Mouse (Mus musculus) megakaryocyte-erythroid progenitor cell, adult 5-6 weeks (primary cell): ENCODE data around the gene Ephx1. TPM values are rescaled to one million over a fixed set of nuclear protein-coding genes. Genes with fewer than 3 reads are reported as not detected.

Experiments
- ATAC-seq: replicated peaks from 2 replicates; pipeline ENCODE4 v1.8.0; 2016; ENCODE audit warnings: mild to moderate bottlenecking, inconsistent platforms; ENCODE audit not compliant: severe bottlenecking, poor library complexity, low FRiP score, low TSS enrichment
- total RNA-seq, 2 experiments: library from RNA; stranded (forward) in 1 of 2; stranded (reverse) in 1 of 2; fragments of 200-1000, 215-1000 nt in 1 of 2; fragments of >200 nt in 1 of 2; fragmentation: Nextera tagmentation in 1 of 2; gene quantifications; 2 replicates each; pipeline ENCODE4 v1.2.3; 2014 to 2017

Gene Ephx1
- 4.5 TPM in 1 of 2 replicates, not detected in the other for total RNA-seq (2014; fragmentation: Nextera tagmentation)
- 0.57 TPM in 1 of 2 replicates, not detected in the other for total RNA-seq (2017)

DNA sequence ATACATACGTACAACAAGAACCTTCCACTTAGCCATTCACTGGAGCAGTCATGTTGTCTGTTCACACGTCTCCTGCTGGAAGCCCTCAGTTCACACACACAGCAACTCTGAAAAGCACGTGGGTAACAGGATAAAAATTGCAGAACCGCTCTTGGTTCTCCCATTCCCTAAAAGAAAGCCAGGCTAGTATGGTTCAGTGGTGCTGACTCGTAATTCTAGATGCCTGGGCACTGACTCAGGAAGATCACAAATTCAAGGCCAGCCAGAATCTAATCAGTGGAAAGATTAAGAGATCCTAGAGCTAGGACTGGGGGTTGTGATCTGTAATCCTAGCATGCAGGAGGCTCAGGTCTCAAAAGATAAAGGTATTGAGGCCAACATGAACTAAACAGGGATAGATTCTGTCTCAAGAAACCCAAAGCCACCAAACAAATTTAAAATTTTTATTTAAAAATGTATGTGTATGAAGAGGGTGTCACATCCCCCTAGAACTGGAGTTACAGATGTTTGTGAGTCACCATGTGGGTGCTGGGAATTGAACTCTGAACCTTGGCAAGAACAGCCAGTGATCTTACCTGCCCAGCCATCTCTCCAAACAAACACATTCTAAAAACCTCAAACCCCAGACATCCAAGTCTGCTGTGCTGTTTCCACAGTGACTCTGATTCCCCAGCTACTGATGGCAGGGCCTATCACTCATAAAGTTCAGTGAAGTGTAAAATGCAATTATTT, at the start of gene Ephx1:
Ephx1 (minus strand) TSS at position 149 of the 732 bp plus-strand sequence.
- ATAC-seq: peak; percentile 23; the same call in 1 of the 2 replicates

GRCm38 (mm10) chr1:181069671-181070070, 49.0 kb upstream of the Ephx1 start:
- ATAC-seq: no peak

DNA sequence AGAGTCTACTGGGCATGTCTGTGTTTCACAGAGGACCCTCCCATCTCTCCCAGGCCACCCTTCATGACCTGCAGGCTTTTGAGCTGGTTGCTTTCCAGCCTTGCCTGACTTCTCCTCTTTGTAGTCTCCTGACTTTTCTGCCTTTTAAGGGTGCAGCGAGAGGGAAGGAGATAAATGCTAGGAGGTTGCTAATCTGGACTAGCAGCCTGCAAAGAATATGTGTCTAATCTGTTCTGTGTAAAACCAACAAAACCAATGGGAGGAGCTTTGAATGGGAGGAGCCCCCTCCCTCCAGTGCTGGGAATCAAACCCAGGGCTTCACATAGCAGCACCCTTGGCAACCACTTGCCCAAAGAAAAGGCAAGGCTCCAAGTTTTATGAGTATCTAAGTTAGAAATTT, 47.6 kb upstream of the Ephx1 start:
- peak; percentile 56 for ATAC-seq

DNA sequence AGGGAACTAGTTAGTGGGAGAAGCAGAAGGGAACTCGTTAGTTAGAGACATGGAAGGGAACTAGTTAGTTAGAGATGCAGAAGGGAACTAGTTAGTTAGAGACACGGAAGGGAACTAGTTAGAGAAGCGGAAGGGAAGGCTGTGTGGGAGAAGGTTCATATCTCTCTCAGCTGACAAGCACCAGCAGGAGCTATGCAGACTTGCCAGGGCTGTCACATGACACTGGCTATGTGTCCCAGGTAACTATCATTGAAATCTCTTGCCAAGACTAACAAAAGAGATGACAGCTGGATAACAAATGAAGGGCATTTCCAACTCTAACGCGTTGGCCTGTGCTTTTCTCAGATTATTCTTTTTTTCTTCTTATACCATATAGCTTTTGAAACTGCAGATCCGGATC, 43.9 kb upstream of the Ephx1 start:
- ATAC-seq: no peak

GRCm38 (mm10) chr1:181063991-181064390, 43.3 kb upstream of the Ephx1 start:
- no peak for ATAC-seq

DNA sequence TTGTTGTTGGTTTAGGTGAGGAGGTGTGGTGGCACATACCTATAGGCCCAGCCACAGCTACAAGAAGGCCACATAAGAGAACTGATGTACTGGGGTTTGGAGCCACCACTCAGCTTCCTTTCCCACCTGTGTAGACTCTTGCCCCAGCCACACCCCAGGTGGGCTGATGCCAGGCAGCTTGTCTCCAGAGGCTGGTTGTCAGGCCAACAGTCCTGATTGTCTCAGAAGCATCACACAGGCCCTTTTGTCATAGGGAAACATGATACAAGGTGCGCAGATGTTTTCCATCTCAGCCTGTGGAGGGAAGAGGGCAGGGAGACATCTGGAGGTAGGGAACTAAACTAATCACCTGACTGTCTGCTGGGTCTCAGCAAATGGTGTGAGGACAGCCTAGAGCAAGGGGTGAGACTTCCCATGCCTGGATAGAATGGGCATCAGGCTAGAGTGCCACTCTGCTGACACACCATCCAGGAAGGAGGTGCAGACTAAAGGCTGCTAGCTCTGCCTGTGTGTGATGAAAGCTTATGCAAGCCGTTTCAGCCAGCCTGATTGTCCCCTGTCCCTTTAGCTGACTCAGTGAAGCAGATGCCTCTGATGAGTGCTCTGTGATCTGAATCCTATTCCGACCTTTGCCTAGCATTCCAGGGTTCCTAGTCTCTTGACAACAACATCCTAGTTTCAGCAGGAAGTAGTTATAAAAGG, 41.2 kb upstream of the Ephx1 start:
- ATAC-seq: no peak

DNA sequence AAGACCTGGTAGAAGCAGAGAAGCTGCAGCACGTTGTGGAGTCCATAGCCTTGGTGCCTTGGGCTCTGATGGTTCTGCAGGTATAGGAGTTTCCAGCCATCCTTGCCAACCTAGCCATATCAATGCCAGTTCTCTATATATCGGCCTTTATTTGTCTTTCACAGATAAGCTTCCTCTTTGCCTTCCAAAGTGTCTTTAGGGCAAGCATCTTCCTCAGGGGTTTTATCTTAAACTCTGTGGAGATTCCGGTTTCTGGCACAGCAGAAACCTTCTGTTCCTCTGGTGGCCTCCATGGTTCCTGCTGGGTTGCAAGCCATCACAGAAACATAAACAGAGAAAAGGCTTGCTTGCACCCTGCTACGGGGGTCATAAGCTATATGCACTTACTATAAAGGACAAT, 32.2 kb upstream of the Ephx1 start:
- no peak for ATAC-seq

GRCm38 (mm10) chr1:181050937-181051336, 30.2 kb upstream of the Ephx1 start, which contains the start of gene 9130409I23Rik:
Gene 9130409I23Rik, plus strand, starts transcription at chr1:181051237.
- ATAC-seq: no peak

DNA sequence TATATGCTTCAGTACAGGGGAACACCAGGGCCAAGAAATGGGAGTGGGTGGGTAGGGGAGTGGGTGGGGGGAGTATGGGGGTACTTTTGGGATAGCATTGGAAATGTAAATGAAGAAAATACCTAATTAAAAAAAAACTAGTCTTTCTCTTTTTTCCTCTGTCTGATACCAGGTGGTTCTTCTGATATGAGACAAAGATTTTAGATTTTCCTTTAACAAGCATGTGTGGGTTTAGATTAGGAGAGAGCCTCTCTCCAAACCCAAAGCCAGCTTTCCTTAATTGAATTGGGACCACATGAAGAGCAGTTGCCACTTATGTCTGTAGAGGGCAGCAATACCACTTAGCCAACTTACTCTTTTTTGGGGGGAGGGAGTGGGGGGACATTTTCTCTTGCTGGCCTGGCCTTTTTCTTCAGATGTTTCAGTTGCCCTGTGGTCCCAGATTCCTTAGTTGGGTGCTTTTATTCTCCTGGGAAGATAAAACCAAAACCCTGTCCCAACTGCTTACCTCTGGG, 28.7 kb upstream of the Ephx1 start:
- ATAC-seq: peak; percentile 90

GRCm38 (mm10) chr1:181047520-181047919, 26.8 kb upstream of the Ephx1 start:
- ATAC-seq: no peak

- peak; percentile 86 for ATAC-seq
Measured at GRCm38 (mm10) chr1:181039652-181040051, 18.9 kb upstream of the Ephx1 start.

DNA sequence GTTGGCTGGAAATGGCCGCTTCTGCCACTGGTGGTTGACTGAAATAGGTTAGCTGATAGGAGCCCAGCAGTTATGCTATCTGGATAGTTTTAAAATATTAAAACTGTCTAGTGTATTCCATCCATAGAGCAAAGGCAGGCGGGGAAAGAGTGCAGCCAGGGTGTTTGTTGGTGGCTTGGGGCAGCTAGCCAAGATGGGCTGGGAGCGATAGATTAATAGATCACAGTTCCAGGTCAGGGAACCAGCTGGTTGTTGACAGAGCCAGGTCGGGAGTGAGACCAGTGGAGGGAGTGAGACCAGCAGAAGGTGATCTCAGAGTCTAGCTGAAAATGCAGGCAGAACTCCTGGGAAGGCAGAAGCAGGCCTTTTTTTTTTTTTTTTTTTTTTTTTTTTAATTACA, 16.9 kb upstream of the Ephx1 start:
- ATAC-seq: peak; percentile 82

GRCm38 (mm10) chr1:181035015-181035778, 14.5 kb upstream of the Ephx1 start:
- peak; percentile 64 for ATAC-seq

GRCm38 (mm10) chr1:181022265-181022664, 1.6 kb upstream of the Ephx1 start:
- ATAC-seq: peak; percentile 97

DNA sequence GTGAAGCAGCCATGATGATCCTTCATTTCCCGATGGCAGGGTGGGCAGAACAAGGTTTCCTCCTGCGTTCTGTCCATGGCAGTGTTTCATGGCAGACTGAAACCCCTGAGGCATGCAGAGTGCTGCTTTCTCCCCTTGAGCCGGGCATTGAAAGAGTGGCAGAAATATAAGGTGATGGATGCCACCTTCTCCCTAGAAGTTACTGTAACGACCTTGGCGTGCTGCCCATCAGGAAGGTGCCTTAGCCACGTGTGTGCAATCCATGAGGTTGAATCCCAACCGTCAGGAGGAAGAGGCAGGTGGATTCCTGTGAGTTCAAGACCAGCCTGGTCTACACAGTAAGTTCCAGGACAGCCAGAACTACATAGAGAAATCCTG, 773 bp upstream of the Ephx1 start:
- no peak for ATAC-seq

- no peak for ATAC-seq
Measured at GRCm38 (mm10) chr1:181017890-181018420, 2.7 kb downstream of the Ephx1 start.

DNA sequence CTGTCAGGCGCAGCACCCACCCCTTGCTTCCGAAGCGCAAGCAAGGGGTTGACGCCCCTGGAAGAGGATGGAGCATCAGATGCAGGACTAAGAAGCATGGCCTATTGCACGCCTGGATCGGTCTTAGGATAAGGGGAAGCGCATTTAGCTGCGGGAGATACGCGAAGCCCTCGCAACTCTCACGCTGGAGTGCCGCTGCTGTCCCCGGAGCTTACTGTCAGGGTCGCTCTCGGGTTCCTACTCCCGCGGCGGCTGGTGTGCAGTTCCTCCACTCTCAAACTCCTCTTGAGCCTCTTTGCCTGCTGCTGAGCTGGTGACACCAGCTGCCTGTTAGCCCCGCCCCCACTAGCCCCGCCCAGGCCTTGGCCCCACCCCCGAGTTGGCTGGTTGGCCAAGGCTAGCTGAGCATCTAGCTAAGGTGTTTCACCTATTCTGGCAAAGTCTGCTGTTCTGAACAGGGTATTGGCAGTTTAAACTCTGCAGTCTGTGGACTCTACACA, 3.4 kb downstream of the Ephx1 start:
- peak; percentile 61 for ATAC-seq

DNA sequence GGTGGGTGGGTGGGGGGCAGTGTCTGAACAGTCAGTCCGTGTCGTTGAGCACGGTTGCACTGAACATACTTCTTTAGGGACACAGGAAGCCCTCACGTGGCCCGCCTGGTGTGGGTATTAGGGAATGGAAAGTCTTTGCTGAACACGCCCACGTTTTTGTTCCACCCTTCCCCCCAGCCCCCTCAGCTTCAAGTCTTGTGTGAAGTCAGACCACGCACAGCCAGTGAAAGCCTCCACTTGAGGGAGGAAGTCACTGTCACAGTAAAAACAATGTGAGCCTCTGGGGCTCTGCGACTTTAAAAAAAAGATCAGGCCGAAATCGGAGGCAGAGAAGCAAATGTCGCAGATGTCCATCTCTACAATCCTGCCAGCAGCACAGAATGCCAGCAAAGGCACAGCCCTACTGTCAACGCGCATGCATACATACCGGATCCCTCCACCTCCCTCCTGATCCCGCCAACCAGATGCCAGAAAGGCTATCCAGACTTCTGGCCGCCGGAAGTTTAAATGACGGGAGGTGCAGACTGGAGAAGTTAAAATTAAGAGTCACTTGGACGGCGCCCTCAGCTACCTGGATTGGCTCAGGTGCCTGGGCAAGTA, 4.1 kb downstream of the Ephx1 start:
- ATAC-seq: no peak

DNA sequence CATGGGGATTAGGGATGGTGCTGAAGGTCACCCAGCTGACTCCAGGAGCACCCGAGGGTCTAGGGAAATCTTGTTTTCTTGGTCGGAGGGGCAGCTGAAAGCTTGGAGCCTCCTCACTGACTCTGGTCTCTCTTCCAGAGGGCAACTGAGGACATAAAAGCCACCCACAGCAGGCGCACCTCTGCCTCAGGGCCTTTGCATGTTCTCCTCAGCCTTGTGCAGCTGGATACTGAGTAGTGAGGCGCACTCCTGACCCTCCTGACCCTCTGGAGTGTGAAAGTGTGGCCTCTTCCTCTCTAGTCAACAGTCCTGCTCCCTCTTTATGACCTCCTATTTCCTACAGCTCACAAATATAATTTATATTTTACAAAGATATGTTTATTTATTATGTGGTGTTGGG, 4.7 kb downstream of the Ephx1 start:
- no peak for ATAC-seq
